Mouse (Mus musculus): ENCODE data around the gene Mtfp1.
"Not testable (repeated sequence)": the region's sequence is repeated elsewhere in the genome, so short reads cannot be mapped to it uniquely, and the experiment has no call there.

Mtfp1 gene

DNA sequence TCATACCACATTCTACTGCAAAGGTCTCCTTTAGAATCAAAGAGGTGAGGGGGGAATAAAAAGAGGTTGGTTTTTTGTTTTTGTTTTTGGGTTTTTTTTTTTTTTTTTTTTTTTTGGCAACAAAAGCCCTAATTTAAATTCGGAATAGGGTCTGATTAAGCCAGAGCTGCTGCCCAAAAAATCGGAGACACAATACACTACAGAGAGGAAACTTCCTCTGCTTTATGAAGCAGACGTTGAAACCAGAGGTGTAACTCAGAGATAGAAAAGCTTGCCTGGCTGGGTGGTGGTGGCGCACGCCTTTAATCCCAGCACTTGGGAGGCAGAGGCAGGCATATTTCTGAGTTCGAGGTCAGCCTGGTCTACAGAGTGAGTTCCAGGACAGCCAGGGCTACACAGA, 19.3 kb upstream of the Mtfp1 start:
- not testable (repeated sequence) for DNase-seq

DNA sequence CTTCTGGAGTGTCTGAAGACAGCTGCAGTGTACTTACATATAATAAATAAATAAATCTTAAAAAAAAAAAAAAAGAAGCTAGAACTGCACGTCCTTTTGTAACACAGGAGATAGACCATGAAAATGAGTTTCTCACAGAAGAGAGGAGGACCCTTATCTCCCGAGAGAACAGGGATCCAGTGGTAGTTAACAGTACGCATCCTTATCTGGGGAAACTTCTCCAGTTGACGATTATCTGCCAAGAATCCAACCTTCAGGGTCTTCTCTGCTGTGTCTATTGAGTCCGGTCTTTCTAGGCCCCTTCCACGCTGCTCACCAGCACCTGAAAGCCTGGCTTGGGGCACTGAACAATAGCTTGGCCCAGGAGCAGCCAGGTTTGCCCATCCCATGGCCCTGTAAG, 18.7 kb upstream of the Mtfp1 start:
- no peak for DNase-seq

DNA sequence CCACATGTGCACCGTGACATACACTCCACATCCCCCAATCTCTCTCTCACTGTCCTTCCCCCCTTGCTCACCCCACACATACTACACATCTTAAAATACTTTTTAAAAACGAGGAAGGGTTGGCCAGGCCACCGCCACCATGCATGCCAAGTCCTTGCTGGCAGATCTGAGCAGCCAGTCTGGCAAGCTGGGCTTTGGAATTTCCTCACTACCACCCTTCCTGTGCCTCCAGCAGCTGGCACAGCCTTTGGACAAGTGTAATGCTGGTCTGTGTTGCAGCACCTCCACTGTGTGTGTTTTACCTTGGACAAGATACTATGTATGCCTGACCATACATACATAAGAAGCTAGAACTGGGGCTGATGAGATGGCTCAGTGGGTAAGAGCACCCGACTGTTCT, 18.3 kb upstream of the Mtfp1 start:
- no peak for DNase-seq

DNA sequence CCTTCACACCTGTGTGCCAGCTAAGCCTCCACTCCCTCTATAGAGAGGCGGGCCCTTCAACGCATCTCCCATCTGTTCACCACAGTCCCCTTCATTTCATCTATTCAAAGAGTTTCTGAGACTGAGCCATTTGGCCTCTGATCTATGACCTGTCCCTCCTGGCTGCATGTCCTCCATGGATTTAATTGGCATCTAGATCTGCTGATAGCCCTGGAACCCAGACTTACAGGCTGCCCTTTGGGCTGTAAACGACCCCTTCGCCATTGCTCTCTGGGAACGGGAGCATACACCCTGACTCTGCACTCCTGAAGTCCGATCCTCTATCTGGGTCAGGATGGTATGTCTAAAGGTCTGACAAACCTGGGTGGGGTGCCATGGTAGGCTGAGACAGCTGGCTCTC, 17.6 kb upstream of the Mtfp1 start:
- DNase-seq = no peak

DNA sequence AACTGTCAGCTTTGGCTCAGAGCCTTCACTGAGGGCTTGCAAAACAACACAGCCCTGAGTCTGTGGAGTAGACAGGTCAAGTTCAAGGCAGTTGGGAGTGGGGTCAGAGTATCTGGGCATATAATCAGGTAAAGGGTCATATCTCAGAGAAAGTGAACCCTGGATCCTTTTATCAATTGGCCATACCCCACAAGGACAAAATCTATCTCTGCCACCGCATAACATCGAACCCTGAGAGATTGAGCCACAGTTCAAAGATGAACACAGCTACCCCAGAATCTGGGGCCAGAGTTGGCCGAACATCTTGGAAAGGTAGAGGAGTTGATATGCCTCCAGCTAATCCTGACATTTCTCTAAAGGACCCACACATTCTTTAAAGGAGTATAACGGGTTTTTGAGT, 16.8 kb upstream of the Mtfp1 start:
- DNase-seq = no peak

DNA sequence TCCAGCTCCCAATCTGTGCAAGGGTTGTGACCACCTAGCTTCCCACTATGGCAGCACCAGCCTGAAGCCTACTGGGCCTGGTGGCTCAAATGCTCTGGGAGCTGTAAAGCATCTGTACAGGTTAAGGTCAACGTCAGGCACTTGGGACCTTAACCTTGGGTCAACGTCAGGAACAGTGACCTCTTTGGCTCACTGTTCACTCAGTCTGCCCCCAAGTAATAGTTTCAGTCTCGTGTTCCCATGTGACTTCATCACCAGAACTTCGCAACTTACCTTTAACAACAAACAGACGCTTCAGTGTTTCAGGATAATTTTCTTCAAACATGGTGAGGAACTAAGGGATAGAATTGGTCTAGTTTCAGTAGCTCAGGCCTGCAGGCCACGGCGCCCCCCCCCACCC, 13.4 kb upstream of the Mtfp1 start:
- DNase-seq = no peak

DNA sequence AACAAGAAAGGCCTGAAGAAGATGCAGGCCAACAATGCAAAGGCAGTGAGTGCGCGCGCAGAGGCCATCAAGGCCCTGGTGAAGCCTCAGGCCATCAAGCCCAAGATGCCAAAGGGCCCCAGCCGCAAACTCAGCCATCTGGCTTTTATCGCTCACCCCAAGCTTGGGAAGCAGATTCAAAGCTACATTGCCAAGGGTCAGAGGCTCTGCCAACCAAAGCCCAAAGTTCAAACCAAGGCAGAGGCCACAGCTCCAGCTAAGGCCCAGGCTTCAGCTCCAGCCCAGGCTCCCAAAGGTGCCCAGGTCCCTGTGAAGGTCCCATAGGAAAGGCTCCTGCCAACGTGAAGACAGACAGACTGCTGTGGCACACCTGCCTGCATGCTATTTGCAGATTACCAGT, 12.7 kb upstream of the Mtfp1 start:
- DNase-seq = not testable (repeated sequence)

DNA sequence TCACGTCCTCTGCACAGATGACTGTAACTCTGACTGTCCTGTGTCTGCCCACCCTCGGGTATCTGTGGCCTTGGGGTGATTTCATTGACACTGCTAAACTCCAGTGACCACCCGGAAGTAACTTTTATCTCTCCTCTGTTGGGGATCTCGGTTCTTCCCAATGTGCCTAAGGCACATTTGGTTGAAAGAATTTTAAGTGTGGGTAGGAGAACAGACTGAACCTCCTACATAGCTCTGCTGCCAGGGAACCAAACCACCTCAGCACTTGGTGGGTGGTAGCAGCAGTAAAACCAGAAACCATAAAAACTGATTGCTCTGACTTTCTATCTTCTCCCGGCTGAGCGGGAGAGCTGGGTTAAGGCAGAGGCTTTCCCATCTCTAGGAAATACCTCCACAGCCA, 10.2 kb upstream of the Mtfp1 start:
- no peak for DNase-seq

DNA sequence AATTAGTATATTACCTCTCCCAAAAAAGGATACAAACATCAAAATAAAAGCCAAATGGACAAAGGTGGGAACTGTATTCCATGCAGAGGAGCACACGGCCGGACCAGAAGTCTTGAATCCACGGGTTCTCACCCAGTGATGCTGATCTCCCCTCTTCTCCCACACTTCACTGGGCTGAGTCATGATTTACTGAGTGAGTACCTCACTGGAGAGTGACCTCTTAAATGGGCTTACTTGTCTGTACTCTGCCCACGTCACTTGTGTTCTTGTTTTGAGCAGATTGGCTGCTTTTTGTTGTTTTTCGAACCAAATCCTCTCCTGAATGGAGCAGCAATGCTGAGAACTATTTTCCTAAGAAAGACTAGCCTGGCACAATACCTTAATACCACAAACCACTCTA, 9.7 kb upstream of the Mtfp1 start:
- no peak for DNase-seq

DNA sequence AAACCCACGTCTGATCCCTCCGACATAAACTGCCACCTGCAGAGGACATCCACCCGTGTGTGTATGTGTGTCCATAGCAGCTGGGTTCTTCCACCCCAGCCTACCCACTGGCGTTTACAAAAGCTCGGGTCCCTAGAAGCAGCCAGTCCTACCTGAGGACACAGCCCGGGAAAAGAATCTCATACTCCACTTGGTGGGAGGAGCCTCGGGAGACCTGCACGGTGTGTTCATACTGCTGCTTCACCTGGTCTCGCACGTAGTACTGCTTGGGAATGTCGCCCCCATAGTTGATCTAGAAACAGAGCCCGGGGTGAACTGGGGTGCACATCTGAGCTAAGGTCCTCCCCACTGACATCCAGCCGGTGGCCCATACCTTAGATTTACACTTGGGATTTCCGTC, 8.3 kb upstream of the Mtfp1 start:
- no peak for DNase-seq

DNA sequence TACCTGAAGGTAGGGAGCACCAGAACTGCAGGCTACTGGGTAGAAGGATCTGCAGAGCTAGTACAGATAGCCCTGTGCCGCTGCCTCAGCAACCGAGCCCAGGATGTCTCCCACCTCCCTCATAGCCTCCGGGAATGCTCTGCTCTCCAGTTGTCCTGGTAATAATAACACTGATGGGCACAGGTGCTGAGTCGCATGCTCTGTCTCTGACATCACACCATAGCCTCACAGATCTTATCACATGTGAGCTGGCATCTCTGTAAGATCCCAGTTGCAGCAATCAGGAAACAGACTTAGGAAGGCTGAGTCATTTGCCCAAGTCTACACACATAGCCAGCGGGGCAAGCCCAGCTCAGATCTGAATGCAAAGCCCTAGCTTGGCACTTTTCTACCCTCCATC, 6.6 kb upstream of the Mtfp1 start:
- DNase-seq = no peak

DNA sequence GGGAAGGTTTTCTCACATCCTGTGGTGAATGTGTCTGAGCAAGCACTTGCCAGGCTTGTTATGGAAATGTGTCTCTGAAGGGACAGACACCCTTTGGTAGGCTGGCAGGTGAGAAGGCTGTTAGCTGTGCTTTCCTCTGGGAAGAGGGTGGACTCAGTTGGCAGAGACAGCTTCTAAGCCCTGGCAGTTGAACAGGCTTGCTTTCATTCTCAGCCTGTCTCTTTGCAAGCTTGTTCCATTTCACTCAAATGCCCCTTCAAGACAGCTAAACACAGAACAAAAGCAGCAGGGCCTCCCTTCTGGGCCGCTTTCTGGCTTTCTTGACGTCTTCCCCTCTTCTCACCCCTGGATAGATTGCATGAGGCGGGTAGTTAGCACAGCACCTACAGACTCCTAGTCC, 4.2 kb upstream of the Mtfp1 start:
- no peak for DNase-seq

DNA sequence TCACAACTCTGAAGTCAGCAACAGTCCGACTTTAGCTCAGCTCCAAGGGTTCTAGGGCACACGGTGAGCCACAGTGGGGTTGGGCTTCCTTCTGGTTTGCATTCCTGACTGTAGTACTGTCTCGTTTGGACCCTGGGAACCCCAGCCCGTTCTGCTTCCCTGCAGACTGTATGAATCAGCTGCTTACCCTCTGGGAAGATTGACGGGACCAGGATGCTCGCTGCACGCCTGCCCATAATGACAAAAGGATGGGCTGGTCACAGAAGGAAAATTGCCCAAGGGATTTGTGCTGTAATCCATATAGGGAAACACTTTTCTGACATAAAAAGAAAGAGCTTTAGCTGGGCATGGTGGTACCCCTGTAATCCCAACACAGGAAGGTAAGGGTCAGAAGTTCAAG, 3.6 kb upstream of the Mtfp1 start:
- no peak for DNase-seq

DNA sequence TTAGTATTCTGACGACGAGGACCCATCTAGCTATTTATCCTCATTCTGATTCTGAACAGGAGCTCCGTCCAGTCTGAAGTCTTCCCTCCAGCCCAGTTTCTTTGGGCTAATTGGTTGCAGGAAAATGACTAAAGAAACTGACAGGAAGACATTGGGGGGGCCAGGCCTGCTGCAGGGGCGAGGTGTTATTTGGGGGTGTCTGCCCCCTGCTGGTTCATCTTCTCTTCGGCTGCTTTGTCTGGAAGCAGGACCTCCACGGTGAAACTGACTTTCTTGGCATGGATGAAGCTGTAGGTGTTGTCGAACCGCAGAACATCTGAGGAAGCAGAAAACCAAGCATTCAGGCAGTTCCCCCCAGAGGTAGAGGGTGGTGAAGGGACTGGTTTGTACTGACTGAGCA, 2.9 kb upstream of the Mtfp1 start:
- DNase-seq = peak; percentile 17

DNA sequence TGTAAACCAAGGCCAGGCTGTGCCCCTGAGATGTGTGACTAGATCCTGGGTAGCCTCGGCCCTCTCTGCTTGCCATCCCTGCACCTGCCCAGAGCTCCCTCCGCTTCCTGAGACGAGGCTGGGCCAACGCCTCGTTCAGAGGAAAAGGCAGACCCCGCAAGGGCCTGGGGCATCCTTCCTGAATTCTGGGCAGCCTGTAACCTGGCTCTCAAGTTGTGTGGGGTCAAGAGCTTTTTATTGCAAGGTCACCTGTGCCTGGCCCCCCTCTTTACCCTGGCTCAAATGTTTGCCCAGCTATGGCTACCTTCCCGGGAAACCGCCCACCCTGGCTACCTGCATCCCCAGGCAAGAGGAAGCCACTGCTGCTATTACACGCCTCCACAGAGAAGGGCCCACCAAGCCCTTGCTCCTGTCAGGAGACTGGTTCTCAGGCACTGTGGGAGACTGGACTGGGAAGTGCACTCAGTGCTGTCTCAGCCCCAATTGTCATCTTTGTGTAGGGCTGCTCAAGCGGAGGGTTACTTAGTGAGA, 1.9 kb upstream of the Mtfp1 start:
- DNase-seq = peak; percentile 42

DNA sequence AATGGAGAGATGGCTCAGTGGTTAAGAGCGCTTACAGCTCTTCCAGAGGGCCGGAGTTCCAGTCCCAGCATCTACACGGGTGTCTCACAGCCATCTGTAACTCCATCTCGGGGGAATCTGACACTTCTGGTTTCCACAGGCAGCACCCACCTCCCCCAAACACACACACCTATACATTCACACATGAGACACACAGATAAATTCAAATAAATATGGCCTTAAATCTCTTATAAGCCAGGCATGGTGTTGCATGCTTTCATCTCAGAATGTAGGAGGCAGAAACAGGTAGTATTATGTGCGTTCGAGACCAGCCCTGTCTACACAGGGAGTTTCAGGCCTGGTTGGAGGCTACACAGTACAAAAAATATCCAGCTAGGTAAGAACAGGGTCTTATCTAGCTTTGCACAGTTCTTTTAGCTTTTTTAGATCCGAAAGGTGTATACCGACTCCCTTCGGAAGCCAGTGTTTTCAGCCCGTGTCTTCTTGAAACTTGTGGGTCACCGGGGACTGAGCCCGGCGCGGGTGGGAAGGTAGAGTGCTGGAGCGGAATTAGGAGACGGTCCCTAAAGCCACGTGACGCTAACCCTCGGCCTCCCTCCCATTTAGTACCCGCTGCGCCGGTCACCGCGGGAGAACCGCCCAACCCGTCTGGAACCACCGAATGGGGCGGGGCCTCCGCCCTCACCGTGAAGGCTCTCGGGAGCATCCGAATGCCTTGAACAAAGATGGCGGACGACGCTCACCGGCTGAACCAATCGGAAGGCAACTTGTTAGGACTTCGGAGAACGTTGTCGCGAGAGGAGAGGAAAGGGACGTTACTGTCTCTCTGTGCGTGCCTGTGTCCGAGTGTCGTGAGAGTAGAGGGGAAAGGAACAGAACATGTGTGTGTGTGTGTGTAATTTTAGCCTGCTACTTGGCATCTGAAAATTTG, 1.1 kb upstream of the Mtfp1 start:
- DNase-seq = peak; percentile 99

DNA sequence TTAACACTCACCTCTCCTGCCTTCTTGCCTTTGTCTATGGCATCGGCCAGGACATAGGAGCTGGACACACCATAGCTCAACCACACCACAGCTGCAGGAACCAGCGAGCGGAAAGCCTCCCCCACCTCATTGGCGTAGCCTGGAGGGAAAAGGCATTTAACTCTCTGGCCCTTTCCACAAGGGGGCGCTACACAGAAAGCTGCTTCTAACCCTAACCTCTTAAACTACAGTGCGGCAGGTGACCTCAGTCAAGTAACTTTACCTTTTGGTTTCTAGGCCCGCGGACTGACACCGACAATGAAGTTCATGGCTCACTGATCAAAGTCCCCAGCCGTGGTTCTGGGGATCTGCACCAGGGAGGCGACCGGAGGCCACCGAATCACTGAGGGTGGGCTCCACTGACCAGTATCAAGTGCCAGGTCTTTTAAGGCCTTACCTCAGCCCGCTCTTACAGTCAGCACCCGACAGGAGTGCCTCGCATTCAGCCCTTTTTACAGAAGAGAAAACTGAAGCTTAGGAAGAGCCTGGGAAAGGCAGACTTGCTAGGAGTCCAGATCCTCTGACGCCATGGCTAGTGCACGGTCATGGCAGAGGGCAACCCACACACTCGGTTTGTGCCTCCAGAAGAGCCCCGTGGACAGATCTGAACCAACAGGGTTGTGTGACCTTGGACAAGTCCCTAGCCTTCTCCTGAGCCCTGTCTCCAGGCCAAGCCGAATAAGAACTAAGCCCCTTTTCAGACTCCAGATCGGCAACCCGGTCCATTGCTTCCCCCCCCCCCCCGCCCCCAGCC, 671 bp downstream of the Mtfp1 start:
- peak; percentile 80 for DNase-seq

DNA sequence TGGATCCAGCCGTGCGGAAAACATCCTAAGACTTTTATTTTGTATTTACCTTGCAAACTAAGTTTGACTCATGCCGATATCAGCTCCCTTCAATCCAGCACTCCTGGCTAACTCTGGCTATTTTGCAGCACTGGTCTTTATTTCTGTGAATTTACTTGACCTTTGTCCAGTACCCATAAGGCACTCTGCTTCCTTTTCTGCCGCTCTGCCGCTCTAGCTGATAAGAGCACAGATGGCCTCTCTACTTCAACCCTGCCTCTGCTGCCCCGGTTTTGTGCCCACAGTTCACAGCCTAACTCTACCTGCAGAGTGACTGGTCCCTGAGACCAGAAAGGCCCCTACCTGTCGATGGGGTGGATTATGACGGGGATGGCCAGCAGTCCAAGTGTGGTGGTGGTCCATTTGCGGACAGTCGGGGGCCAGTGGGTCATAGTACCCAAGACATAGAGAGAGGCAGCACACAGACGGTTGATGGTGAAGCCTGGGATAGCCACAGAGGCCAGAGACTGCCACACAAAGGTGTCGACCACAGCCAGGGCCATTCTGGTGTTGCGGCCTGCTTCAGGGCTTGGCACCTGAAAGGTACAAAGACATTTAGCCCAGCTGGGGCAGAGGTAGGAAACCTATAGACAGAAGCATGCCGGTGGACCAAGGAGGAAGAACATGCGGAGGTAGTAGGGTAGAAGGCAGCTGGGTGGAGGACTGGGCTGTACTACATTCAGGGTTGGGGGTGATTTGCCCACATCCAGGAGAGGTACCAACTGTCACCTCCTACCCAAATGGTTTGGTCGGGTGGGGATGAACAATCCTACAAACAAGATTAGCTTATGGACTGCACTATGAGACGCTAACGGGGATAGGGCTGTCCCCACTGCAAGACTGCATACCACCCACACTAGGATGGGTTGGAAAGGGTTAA, 1.5 kb downstream of the Mtfp1 start:
- no peak for DNase-seq

DNA sequence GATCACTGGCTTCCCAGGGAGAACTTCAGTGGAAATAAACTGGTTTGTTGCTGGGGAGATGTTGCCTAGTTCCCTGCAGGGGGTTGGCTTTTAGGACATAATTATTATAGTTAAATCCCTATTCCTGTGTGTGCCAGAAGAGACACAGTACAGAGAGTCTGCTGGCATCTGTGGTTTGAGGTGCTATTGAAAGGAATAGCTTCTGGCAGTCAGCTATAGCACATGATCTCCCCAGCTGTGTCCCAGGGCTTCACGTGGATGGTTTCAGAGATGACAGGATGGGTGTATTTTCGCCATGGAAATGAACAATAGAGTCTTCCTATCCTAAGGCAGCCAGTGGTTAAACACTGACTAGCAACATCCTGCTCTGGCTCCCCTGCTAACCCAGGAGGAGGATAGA, 8.0 kb downstream of the Mtfp1 start:
- no peak for DNase-seq

DNA sequence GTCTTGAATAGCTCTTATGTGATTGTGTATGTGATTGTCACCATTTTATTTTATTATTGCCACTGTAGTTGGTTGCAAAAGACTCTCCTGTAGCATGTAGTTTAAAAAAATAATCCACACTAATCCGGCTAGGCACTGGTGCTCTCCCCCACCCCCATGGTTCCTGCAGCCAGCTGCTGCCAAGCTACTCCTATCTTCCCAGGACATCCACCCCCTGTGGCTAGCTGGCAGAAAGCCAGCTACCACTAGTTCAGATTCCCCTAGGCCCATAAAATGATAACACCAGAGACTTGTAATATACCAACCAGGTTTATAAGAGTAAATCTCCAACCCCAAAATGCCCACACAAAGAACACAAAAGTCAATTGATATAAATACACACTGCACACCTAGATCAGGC, 9.0 kb downstream of the Mtfp1 start:
- no peak for DNase-seq

DNA sequence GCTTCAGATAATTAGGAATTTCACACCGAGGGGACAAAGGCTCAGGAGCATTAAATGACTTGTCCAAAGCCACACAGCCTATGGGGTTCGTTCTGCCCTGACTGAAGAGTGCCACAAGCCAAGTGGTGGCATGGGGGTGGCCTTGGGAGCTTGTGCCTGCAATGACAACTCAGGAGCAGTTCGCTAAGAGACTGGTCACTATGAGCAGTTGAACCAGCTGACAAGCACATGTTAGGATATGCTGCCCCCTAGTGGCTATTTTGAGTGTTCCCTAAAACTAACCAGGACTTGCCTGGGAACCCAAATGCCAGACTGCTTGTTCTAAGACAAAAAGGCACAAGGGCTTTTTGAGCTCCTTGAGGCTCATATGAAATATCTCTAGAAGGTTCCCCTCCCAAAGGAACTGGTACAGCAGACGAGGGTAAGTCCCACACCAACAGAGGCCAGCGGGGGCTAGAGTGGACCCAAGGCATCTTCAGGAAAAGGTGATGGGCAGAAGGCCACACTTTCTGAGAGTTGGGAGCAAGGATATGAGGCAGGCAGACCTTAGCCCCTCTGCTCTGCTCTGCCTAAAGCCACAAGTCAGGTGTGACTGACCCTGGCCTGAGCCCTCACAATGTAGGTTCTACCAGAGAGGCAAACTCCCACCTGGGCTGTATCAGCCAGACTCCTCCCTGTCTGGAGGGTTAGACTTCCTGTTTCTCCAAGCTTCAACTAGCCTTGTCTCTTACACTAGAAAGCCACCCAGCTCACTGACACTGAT, 11.7 kb downstream of the Mtfp1 start:
- peak; percentile 73 for DNase-seq

DNA sequence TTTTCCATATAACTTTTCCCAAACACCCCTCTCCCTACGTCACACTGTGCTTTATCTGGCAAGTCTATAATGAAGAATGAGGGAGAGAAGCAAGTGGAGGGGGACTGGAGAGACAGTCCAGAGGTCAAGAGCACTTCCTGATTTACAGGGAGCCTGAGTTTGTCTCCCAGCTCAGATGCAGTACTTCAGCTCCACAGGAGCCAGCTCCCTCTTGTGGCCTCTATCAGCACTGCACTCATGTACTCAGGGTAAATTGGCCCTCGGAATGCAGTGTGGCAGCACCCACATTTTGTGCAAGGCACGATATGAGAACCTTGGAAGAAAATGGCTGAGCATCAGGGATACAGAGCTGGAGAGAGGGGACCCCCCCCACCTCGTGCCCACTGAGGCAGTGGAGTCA, 15.0 kb downstream of the Mtfp1 start:
- DNase-seq = peak; percentile 81
